Mouse (Mus musculus) brown adipose tissue, adult 24 weeks (tissue): ENCODE results near the gene Wnt8b. TPM values are rescaled to one million over a fixed set of nuclear protein-coding genes. Genes with fewer than 3 reads are reported as not detected.

Experiments used
- H3K27ac ChIP-seq: fragments of 200-500 bp; replicated peaks from 2 replicates; pipeline ENCODE4 v1.5.1; 2012; ENCODE audit warnings: low read depth, mild to moderate bottlenecking, low read length
- H3K4me1 ChIP-seq: fragments of 200-500 bp; 2 replicates; pipeline ENCODE4 v1.6.1; 2012; ENCODE audit warnings: low read length, mixed read lengths; ENCODE audit not compliant: control insufficient read depth, insufficient read depth, insufficient read length
- H3K4me3 ChIP-seq: fragments of 200-500 bp; 2 replicates; pipeline ENCODE4 v1.5.1; 2012; ENCODE audit warnings: low read depth, mild to moderate bottlenecking, low read length, moderate library complexity; ENCODE audit not compliant: insufficient read depth
- polyA plus RNA-seq: library from polyadenylated mRNA; stranded (reverse); fragments of >200 nt; gene quantifications from 2 replicates; pipeline ENCODE4 v1.2.4, GENCODE M21; 2012; ENCODE audit not compliant: missing spikeins, insufficient read depth, insufficient read length

The Wnt8b gene
- polyA plus RNA-seq, 1 experiment: not detected

GRCm38 (mm10) chr19:44525551-44526205 lies 32.4 kb downstream of the Wnt8b start:
- Histone ChIP-seq H3K4me3 (no peak overlapping the region), H3K4me1 (no peaks in the 10 kb centered on the region), H3K27ac (no peak overlapping the region)

- Histone ChIP-seq H3K4me1 (no peaks in the 10 kb centered on the region), H3K4me3 (no peak overlapping the region), H3K27ac (no peak overlapping the region)
These were observed 36.7 kb downstream of the Wnt8b start for GRCm38 (mm10) chr19:44530018-44530417.

GRCm38 (mm10) chr19:44535376-44535775 lies 42.1 kb downstream of the Wnt8b start:
- H3K27ac ChIP-seq: no peak overlapping the region
- H3K4me3 ChIP-seq: no peak overlapping the region
- no peaks in the 10 kb centered on the region for H3K4me1 ChIP-seq

- Histone ChIP-seq H3K4me1 (no peaks in the 10 kb centered on the region), H3K27ac (no peak overlapping the region), H3K4me3 (no peak overlapping the region)
These were observed 44.1 kb downstream of the Wnt8b start for GRCm38 (mm10) chr19:44537416-44537815.

GRCm38 (mm10) chr19:44542694-44543178 lies 49.5 kb downstream of the Wnt8b start:
- H3K27ac ChIP-seq: no peak overlapping the region
- no peaks in the 10 kb centered on the region for H3K4me1 ChIP-seq
- no peak overlapping the region for H3K4me3 ChIP-seq

- H3K27ac ChIP-seq: no peak overlapping the region
- H3K4me1 ChIP-seq: no peaks in the 10 kb centered on the region
- no peak overlapping the region for H3K4me3 ChIP-seq
These were observed 51.1 kb downstream of the Wnt8b start for GRCm38 (mm10) chr19:44544372-44544771.

GRCm38 (mm10) chr19:44544775-44545174 lies 51.5 kb downstream of the Wnt8b start:
- Histone ChIP-seq H3K27ac (no peak overlapping the region), H3K4me1 (no peaks in the 10 kb centered on the region), H3K4me3 (0 out of 2 replicates have a peak overlapping the region, but pooled peaks have one; percentile 80)

- H3K4me3 ChIP-seq: peak within 1 kb of the TSS; percentile 80
- H3K4me1 ChIP-seq: no peaks in the 10 kb centered on the region
- H3K27ac ChIP-seq: peak within 1 kb of the TSS; percentile 86
These were observed 52.2 kb downstream of the Wnt8b start, which contains the start of gene Sec31b for GRCm38 (mm10) chr19:44545321-44546041. Sec31b (minus strand) TSS chr19:44545864.

- Histone ChIP-seq H3K4me3 (peak within 1 kb of the TSS; percentile 35), H3K27ac (peak within 1 kb of the TSS; percentile 28; the same call in 1 of the 2 replicates), H3K4me1 (peaks cover 7% of the 10 kb centered on the region)
These were observed 59.5 kb downstream of the Wnt8b start, which contains the start of gene Gm20538 for GRCm38 (mm10) chr19:44552731-44553130. Gm20538 (minus strand) TSS chr19:44552831.

- peak overlapping the region; percentile 35 for H3K4me3 ChIP-seq
These were observed 60.0 kb downstream of the Wnt8b start for GRCm38 (mm10) chr19:44553286-44553685.

GRCm38 (mm10) chr19:44554490-44554860 lies 61.2 kb downstream of the Wnt8b start:
- Histone ChIP-seq H3K4me1 (peaks cover 7% of the 10 kb centered on the region), H3K27ac (peak overlapping the region; percentile 95), H3K4me3 (peak overlapping the region; percentile 76)

More at GRCm38 (mm10) chr19:44553286-44553685, 60.0 kb downstream of the Wnt8b start:
- Histone ChIP-seq H3K4me1 (peaks cover 7% of the 10 kb centered on the region), H3K27ac (peak overlapping the region; percentile 28; the same call in 1 of the 2 replicates)

- Histone ChIP-seq H3K4me1 (peaks cover 7% of the 10 kb centered on the region), H3K4me3 (peak within 1 kb of the TSS; percentile 76), H3K27ac (peak within 1 kb of the TSS; percentile 95)
These were observed 61.8 kb downstream of the Wnt8b start, which contains the start of gene Ndufb8 for GRCm38 (mm10) chr19:44554861-44555590. Ndufb8 (minus strand) TSS chr19:44555440.

- Histone ChIP-seq H3K4me1 (peaks cover 3% of the 10 kb centered on the region; the same call in 1 of the 2 replicates), H3K4me3 (peak within 1 kb of the TSS; percentile 86), H3K27ac (peak within 1 kb of the TSS; percentile 86)
These were observed 69.5 kb downstream of the Wnt8b start, which contains the start of gene Hif1an for GRCm38 (mm10) chr19:44562652-44563206. Hif1an (plus strand) TSS chr19:44562850.
